Mouse (Mus musculus) liver, embryonic 14.5 days (tissue): ENCODE results near the gene Stk38. TPM values are rescaled to one million over a fixed set of nuclear protein-coding genes. Genes with fewer than 3 reads are reported as not detected.

Source experiments
- ATAC-seq: fragments of 200-750 bp; cut with Nextera tagmentation; 2 replicates; pipeline ENCODE4 v1.8.0; 2017; ENCODE audit warnings: moderate number of reproducible peaks, mild to moderate bottlenecking, moderate library complexity; ENCODE audit not compliant: insufficient read depth
- DNase-seq, 3 experiments: peaks; one replicate each; pipeline ENCODE4 v3.0.0-alpha.2; 2012 to 2013; ENCODE audit warnings: low read depth in 3 of 3, low spot score in 3 of 3
- H3K27ac ChIP-seq: fragments of 300-500 bp; sonication (generic); 2 replicates; pipeline ENCODE4 v1.5.1; 2014; ENCODE audit warnings: moderate library complexity, mild to moderate bottlenecking, control low read depth, inconsistent platforms
- H3K27me3 ChIP-seq: fragments of 300-500 bp; sonication (generic); 2 replicates; pipeline ENCODE4 v1.6.1; 2014; ENCODE audit warnings: mild to moderate bottlenecking, low read length, moderate library complexity; ENCODE audit not compliant: control insufficient read depth, insufficient read depth
- H3K36me3 ChIP-seq: fragments of 300-500 bp; sonication (generic); replicated peaks from 2 replicates; pipeline ENCODE4 v1.6.1; 2014; ENCODE audit warnings: low read depth; ENCODE audit not compliant: control insufficient read depth, insufficient read depth
- H3K4me1 ChIP-seq, 2 experiments: fragments of 200-500 bp in 1 of 2; fragments of 300-500 bp in 1 of 2; sonication (generic) in 1 of 2; replicated peaks; 2 replicates each; pipeline ENCODE4 v1.6.1; 2012 to 2014; ENCODE audit warnings: antibody characterized with exemption in 1 of 2, inconsistent platforms in 1 of 2, low read length in 1 of 2; ENCODE audit not compliant: control insufficient read depth in 2 of 2, insufficient read depth in 2 of 2
- H3K4me2 ChIP-seq: fragments of 300-500 bp; sonication (generic); 2 replicates; pipeline ENCODE4 v1.6.1; 2014; ENCODE audit warnings: low read depth, mild to moderate bottlenecking, control low read depth, moderate library complexity
- H3K4me3 ChIP-seq, 2 experiments: fragments of 200-500 bp in 1 of 2; fragments of 300-500 bp in 1 of 2; sonication (generic) in 1 of 2; 2 replicates each; pipeline ENCODE4 v1.5.1; 2012 to 2014; ENCODE audit warnings: low read depth in 2 of 2, low read length in 2 of 2, mild to moderate bottlenecking in 2 of 2, control low read depth in 1 of 2, inconsistent platforms in 1 of 2, moderate library complexity in 1 of 2; ENCODE audit not compliant: insufficient read depth in 1 of 2
- H3K9ac ChIP-seq: fragments of 300-500 bp; sonication (generic); replicated peaks from 2 replicates; pipeline ENCODE4 v1.6.1; 2014; ENCODE audit warnings: mild to moderate bottlenecking, control low read depth, moderate library complexity
- H3K9me3 ChIP-seq: fragments of 300-500 bp; sonication (generic); 2 replicates; pipeline ENCODE4 v1.6.1; 2016; ENCODE audit warnings: low read length, mixed read lengths; ENCODE audit not compliant: control insufficient read depth
- CTCF ChIP-seq: IDR thresholded peaks from 2 replicates; pipeline ENCODE4 v1.5.1; 2016; ENCODE audit warnings: antibody characterized with exemption, low read depth, control low read depth
- EP300 ChIP-seq: IDR thresholded peaks from 2 replicates; pipeline ENCODE4 v1.6.1; 2016; ENCODE audit warnings: antibody characterized with exemption, low read depth
- WGBS: fragments of 180-500 bp; shearing (Covaris S2); extraction: QIAGEN DNeasy Blood & Tissue Kit; methylation state at CpG from one replicate; pipeline ENCODE4 v1.1.7; 2014; ENCODE audit not compliant: insufficient replicate concordance; 5-methylcytosine and 5-hydroxymethylcytosine counted together
- polyA plus RNA-seq, 2 experiments: library from polyadenylated mRNA; depleted of rRNA in 1 of 2; stranded (reverse) in 1 of 2; unstranded in 1 of 2; fragments of >200 nt; fragmentation: Nextera tagmentation in 1 of 2; extraction: Ambion mirVana in 1 of 2; gene quantifications; 2 replicates each; pipeline versions ENCODE4 v1.2.1 to v1.2.3; 2012 to 2014

The Stk38 gene
- polyA plus RNA-seq, 2 experiments = 29.2 to 31.8 TPM

GRCm38 (mm10) chr17:29054429-29054828, 46.6 kb upstream of the Stk38 start:
- no peak for TF ChIP-seq EP300
- no peak for TF ChIP-seq CTCF
- peaks cover 3 to 16% of the 10 kb centered on the region in 2 experiments; a peak in 2 of 4 replicates for H3K4me1 ChIP-seq
- H3K9ac ChIP-seq = no peak overlapping the region
- no peak overlapping the region for H3K4me3 ChIP-seq
- WGBS = 67% methylated on average over 6 of the region's 6 CpGs
- DNase-seq (no peak), ATAC-seq (no peak)
- H3K36me3 ChIP-seq = no peaks in the 10 kb centered on the region
- no peaks in the 10 kb centered on the region for H3K27me3 ChIP-seq
- H3K9me3 ChIP-seq = no peaks in the 10 kb centered on the region
- no peak overlapping the region for H3K27ac ChIP-seq
- no peak overlapping the region for H3K4me2 ChIP-seq

GRCm38 (mm10) chr17:29053841-29054240, 46.0 kb upstream of the Stk38 start:
- Histone ChIP-seq H3K4me3 (no peak overlapping the region), H3K27ac (no peak overlapping the region), H3K36me3 (no peaks in the 10 kb centered on the region), H3K4me1 (peaks cover 3 to 17% of the 10 kb centered on the region in 2 experiments; a peak in 2 of 4 replicates), H3K4me2 (no peak overlapping the region), H3K27me3 (no peaks in the 10 kb centered on the region), H3K9me3 (no peaks in the 10 kb centered on the region), H3K9ac (no peak overlapping the region)
- DNase-seq = no peak
- no peak for ATAC-seq
- WGBS = 61% methylated on average over 7 of the region's 7 CpGs
- no peak for TF ChIP-seq EP300
- no peak for TF ChIP-seq CTCF

GRCm38 (mm10) chr17:29053067-29053466, 45.3 kb upstream of the Stk38 start:
- Histone ChIP-seq H3K9ac (no peak overlapping the region), H3K36me3 (no peaks in the 10 kb centered on the region), H3K4me2 (no peak overlapping the region), H3K27ac (no peak overlapping the region), H3K4me1 (peaks cover 3 to 17% of the 10 kb centered on the region in 2 experiments; a peak in 2 of 4 replicates), H3K27me3 (no peaks in the 10 kb centered on the region), H3K9me3 (no peaks in the 10 kb centered on the region), H3K4me3 (no peak overlapping the region)
- DNase-seq = no peak
- 82% methylated on average over 6 of the region's 6 CpGs for WGBS
- no peak for TF ChIP-seq EP300
- no peak for TF ChIP-seq CTCF
- ATAC-seq = no peak

- no peak overlapping the region for H3K4me3 ChIP-seq
- no peak overlapping the region for H3K27ac ChIP-seq
- no peak for TF ChIP-seq EP300
- no peak for TF ChIP-seq CTCF
- no peaks in the 10 kb centered on the region for H3K9me3 ChIP-seq
- DNase-seq (no peak), ATAC-seq (no peak)
- no peak overlapping the region for H3K9ac ChIP-seq
- peaks cover 3 to 9% of the 10 kb centered on the region in 2 experiments; a peak in 2 of 4 replicates for H3K4me1 ChIP-seq
- WGBS = 56% methylated on average over 14 of the region's 14 CpGs
- H3K27me3 ChIP-seq = no peaks in the 10 kb centered on the region
- H3K4me2 ChIP-seq = peak overlapping the region; percentile 0; the same call in 1 of the 2 replicates
- H3K36me3 ChIP-seq = peaks cover 16% of the 10 kb centered on the region
Observed at GRCm38 (mm10) chr17:29050791-29051190, 43.0 kb upstream of the Stk38 start.

GRCm38 (mm10) chr17:29049923-29050322, 42.1 kb upstream of the Stk38 start:
- H3K4me1 ChIP-seq = peaks cover 3 to 9% of the 10 kb centered on the region in 2 experiments; a peak in 2 of 4 replicates
- H3K4me2 ChIP-seq = peak overlapping the region; percentile 7; the same call in 1 of the 2 replicates
- H3K36me3 ChIP-seq = peaks cover 25% of the 10 kb centered on the region
- H3K9ac ChIP-seq = no peak overlapping the region
- 39% methylated on average over 7 of the region's 7 CpGs for WGBS
- H3K9me3 ChIP-seq = no peaks in the 10 kb centered on the region
- no peak for TF ChIP-seq EP300
- TF ChIP-seq CTCF = no peak
- DNase-seq (no peak), ATAC-seq (peak; percentile 16; the same call in 1 of the 2 replicates)
- no peak overlapping the region for H3K27ac ChIP-seq
- no peak overlapping the region for H3K4me3 ChIP-seq
- H3K27me3 ChIP-seq = no peaks in the 10 kb centered on the region
